Mouse (Mus musculus): ENCODE data around the gene Thada.

DNA sequence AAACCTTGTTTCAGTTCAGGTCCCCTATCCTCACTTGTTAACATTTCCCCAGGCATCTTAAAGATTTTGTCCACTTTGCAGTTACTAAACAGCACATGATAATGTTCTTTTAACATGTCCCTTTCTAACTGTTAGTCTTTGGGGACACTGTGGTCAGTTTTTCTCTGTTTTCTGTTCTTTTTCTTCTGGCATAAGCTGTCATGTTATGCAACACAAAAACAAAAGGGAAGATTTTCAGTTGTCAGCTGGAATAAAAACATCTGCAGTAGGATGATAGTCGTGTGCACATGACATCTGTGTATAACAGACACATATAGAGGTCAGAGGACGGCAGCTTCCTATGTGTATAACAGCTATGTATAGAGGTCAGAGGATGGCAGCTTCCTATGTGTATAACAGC lies 39.9 kb upstream of the Thada start:
- TF ChIP-seq CTCF (IDR thresholded peaks at IDR 0.05; ENCODE audit: control insufficient read depth, insufficient read depth, low read length) (no peak), POLR2A (IDR thresholded peaks at IDR 0.05; ENCODE audit: borderline replicate concordance, control insufficient read depth, low read depth, low read length) (no peak)

All from bone marrow, adult 2 months (tissue).